Mouse (Mus musculus) heart, embryonic 11.5 days (tissue): ENCODE results near the gene Zkscan4. TPM values are rescaled to one million over a fixed set of nuclear protein-coding genes. Genes with fewer than 3 reads are reported as not detected.
"Not testable (repeated sequence)": the region's sequence is repeated elsewhere in the genome, so short reads cannot be mapped to it uniquely, and the experiment has no call there.

Experiments
- ATAC-seq: fragments of 200-750 bp; cut with Nextera tagmentation; replicated peaks from 2 replicates; pipeline ENCODE4 v1.8.0; 2017; ENCODE audit warnings: moderate library complexity; ENCODE audit not compliant: insufficient number of reproducible peaks, low FRiP score, low TSS enrichment
- H3K27ac ChIP-seq: fragments of 300-500 bp; sonication (generic); 2 replicates; pipeline ENCODE4 v1.5.1; 2014; ENCODE audit warnings: mild to moderate bottlenecking, low read depth, low read length
- H3K27me3 ChIP-seq: fragments of 300-500 bp; sonication (generic); 2 replicates; pipeline ENCODE4 v1.6.1; 2014; ENCODE audit warnings: mild to moderate bottlenecking, low read length, mixed read lengths; ENCODE audit not compliant: control insufficient read depth, insufficient read depth
- H3K36me3 ChIP-seq: fragments of 300-500 bp; sonication (generic); 2 replicates; pipeline ENCODE4 v1.6.1; 2014; ENCODE audit warnings: mild to moderate bottlenecking, low read length, moderate library complexity, mixed read lengths; ENCODE audit not compliant: control insufficient read depth, insufficient read depth
- H3K4me1 ChIP-seq: fragments of 300-500 bp; sonication (generic); 2 replicates; pipeline ENCODE4 v1.6.1; 2014; ENCODE audit warnings: low read length; ENCODE audit not compliant: control insufficient read depth, insufficient read depth
- H3K4me2 ChIP-seq: fragments of 300-500 bp; sonication (generic); 2 replicates; pipeline ENCODE4 v1.6.1; 2014; ENCODE audit warnings: mild to moderate bottlenecking, moderate library complexity
- H3K4me3 ChIP-seq: fragments of 300-500 bp; sonication (generic); 2 replicates; pipeline ENCODE4 v1.5.1; 2014; ENCODE audit warnings: low read depth, low read length
- H3K9ac ChIP-seq: fragments of 300-500 bp; sonication (generic); 2 replicates; pipeline ENCODE4 v1.6.1; 2014; ENCODE audit warnings: mild to moderate bottlenecking, low read depth, low read length, moderate library complexity
- H3K9me3 ChIP-seq: fragments of 300-500 bp; sonication (generic); replicated peaks from 2 replicates; pipeline ENCODE4 v1.6.1; 2016; ENCODE audit warnings: low read length; ENCODE audit not compliant: control insufficient read depth
- WGBS: fragments of 180-500 bp; shearing (Covaris S2); extraction: QIAGEN DNeasy Blood & Tissue Kit; methylation state at CpG from one replicate; pipeline ENCODE4 v1.1.7; 2014; ENCODE audit not compliant: insufficient replicate concordance; 5-methylcytosine and 5-hydroxymethylcytosine counted together
- microRNA counts: library from miRNA; unstranded; fragments of <30 nt; microRNA quantifications from one replicate; lab custom pipeline; 2015
- microRNA-seq: library from miRNA; unstranded; fragments of <30 nt; microRNA quantifications from one replicate; pipeline ENCODE4, GENCODE M21; 2016; ENCODE audit warnings: borderline number of aligned reads
- polyA plus RNA-seq: library from polyadenylated mRNA; unstranded; fragments of >200 nt; fragmentation: Nextera tagmentation; extraction: Ambion mirVana; gene quantifications from 2 replicates; pipeline ENCODE4 v1.2.1, GENCODE M21; 2014

Gene Zkscan4
- polyA plus RNA-seq, 1 experiment from 2014 or later, result 1.8 TPM

- Histone ChIP-seq H3K4me2 (no peak overlapping the region), H3K36me3 (no peaks in the 10 kb centered on the region), H3K9ac (no peak overlapping the region), H3K4me3 (no peak overlapping the region), H3K27me3 (no peaks in the 10 kb centered on the region), H3K9me3 (no peaks in the 10 kb centered on the region), H3K27ac (no peak overlapping the region), H3K4me1 (no peaks in the 10 kb centered on the region)
- WGBS, result 93% methylated on average over 5 of the region's 5 CpGs
- ATAC-seq, result no peak
Observed at GRCm38 (mm10) chr13:21492847-21493246, 14.1 kb downstream of the Zkscan4 start.

GRCm38 (mm10) chr13:21495080-21495479 lies 16.4 kb downstream of the Zkscan4 start, which contains the start of gene AK157302:
Gene AK157302 (plus strand): TSS chr13:21495223.
- no peaks in the 10 kb centered on the region for H3K27me3 ChIP-seq
- no peak within 1 kb of the TSS for H3K4me2 ChIP-seq
- WGBS, result 89% methylated on average over 21 of the region's 21 CpGs
- no peaks in the 10 kb centered on the region for H3K4me1 ChIP-seq
- H3K9me3 ChIP-seq, result no peaks in the 10 kb centered on the region
- H3K36me3 ChIP-seq, result no peaks in the 10 kb centered on the region
- ATAC-seq, result no peak
- H3K4me3 ChIP-seq, result no peak within 1 kb of the TSS
- H3K27ac ChIP-seq, result no peak within 1 kb of the TSS
- no peak within 1 kb of the TSS for H3K9ac ChIP-seq

GRCm38 (mm10) chr13:21501182-21501581 lies 22.5 kb downstream of the Zkscan4 start, which contains the start of gene Gm11273:
Gene Gm11273 (minus strand): TSS chr13:21501418.
- not testable (repeated sequence) for H3K4me2 ChIP-seq, H3K9me3 ChIP-seq, H3K27ac ChIP-seq, H3K4me1 ChIP-seq, ATAC-seq, H3K4me3 ChIP-seq, H3K36me3 ChIP-seq, H3K9ac ChIP-seq, H3K27me3 ChIP-seq
- 91% methylated on average over 17 of the region's 17 CpGs for WGBS

- Histone ChIP-seq H3K36me3 (no peaks in the 10 kb centered on the region), H3K9ac (no peak overlapping the region), H3K27ac (no peak overlapping the region), H3K4me2 (no peak overlapping the region), H3K27me3 (no peaks in the 10 kb centered on the region), H3K4me1 (no peaks in the 10 kb centered on the region), H3K4me3 (no peak overlapping the region), H3K9me3 (no peaks in the 10 kb centered on the region)
- WGBS, result 81% methylated on average over 5 of the region's 5 CpGs
- no peak for ATAC-seq
Observed at GRCm38 (mm10) chr13:21502296-21502695, 23.6 kb downstream of the Zkscan4 start.

GRCm38 (mm10) chr13:21506221-21506649 lies 27.5 kb downstream of the Zkscan4 start:
- Histone ChIP-seq H3K27ac (peak overlapping the region; percentile 86), H3K9ac (peak overlapping the region; percentile 82), H3K9me3 (no peaks in the 10 kb centered on the region), H3K4me1 (no peaks in the 10 kb centered on the region), H3K36me3 (no peaks in the 10 kb centered on the region), H3K27me3 (no peaks in the 10 kb centered on the region), H3K4me2 (peak overlapping the region; percentile 70), H3K4me3 (peak overlapping the region; percentile 70)
- WGBS, result under 1% methylated on average over 21 of the region's 21 CpGs
- peak; percentile 99 for ATAC-seq

- Histone ChIP-seq H3K36me3 (peaks cover 12% of the 10 kb centered on the region; the same call in 1 of the 2 replicates), H3K4me2 (peak overlapping the region; percentile 76), H3K4me3 (peak overlapping the region; percentile 94), H3K4me1 (peaks cover 4% of the 10 kb centered on the region), H3K27me3 (no peaks in the 10 kb centered on the region), H3K27ac (no peak overlapping the region), H3K9ac (no peak overlapping the region), H3K9me3 (no peaks in the 10 kb centered on the region)
- WGBS, result 48% methylated on average over 7 of the region's 7 CpGs
- no peak for ATAC-seq
Observed at GRCm38 (mm10) chr13:21530136-21530535, 51.4 kb downstream of the Zkscan4 start.

GRCm38 (mm10) chr13:21530781-21531201 lies 52.1 kb downstream of the Zkscan4 start, which contains the start of gene Zkscan8:
Gene Zkscan8 (minus strand): TSS chr13:21531120.
- Histone ChIP-seq H3K9ac (peak within 1 kb of the TSS; percentile 99), H3K9me3 (no peaks in the 10 kb centered on the region), H3K36me3 (peaks cover 10% of the 10 kb centered on the region; the same call in 1 of the 2 replicates), H3K27ac (peak within 1 kb of the TSS; percentile 94), H3K4me2 (peak within 1 kb of the TSS; percentile 76), H3K4me1 (peaks cover 4% of the 10 kb centered on the region), H3K4me3 (peak within 1 kb of the TSS; percentile 94), H3K27me3 (no peaks in the 10 kb centered on the region)
- WGBS, result 0% methylated on average over 39 of the region's 39 CpGs
- ATAC-seq, result peak; percentile 87

MicroRNAs encoded within 50 kb of the gene (microRNA counts, 519-probe panel; counts per million panel counts)
- 32.2 counts per million for microRNA mmu-miR-1896 (lab: Ali Mortazavi, UCI)

Small RNAs within 50 kb of the gene (microRNA-seq; reads per million reads assigned to microRNA genes)
- gene Mir1896, result not detected

Other genes starting within 250 kb of the Zkscan4 start
- gene Gpx5, start 186.2 kb upstream of the Zkscan4 start, polyA plus RNA-seq, result not detected in 2 replicates
- not detected in 2 replicates for gene Gpx6, start 166.8 kb upstream of the Zkscan4 start, polyA plus RNA-seq
- gene Olfr1367, start 132.0 kb upstream of the Zkscan4 start, polyA plus RNA-seq, result not detected in 2 replicates
- gene Zscan12, start 116.1 kb upstream of the Zkscan4 start, polyA plus RNA-seq, result 9.3 and 9.9 TPM in 2 replicates
- gene Zkscan3, start 76.2 kb upstream of the Zkscan4 start, polyA plus RNA-seq, result 69.5 and 71.3 TPM in 2 replicates
- gene Pgbd1, start 37.8 kb upstream of the Zkscan4 start, polyA plus RNA-seq, result 2.3 and 3.6 TPM in 2 replicates
- gene Zscan26, start 25.2 kb upstream of the Zkscan4 start, polyA plus RNA-seq, result 20.3 and 26.7 TPM in 2 replicates
- gene Nkapl, start 10.4 kb upstream of the Zkscan4 start, polyA plus RNA-seq, result 2.0 and 2.6 TPM in 2 replicates
- not detected in 2 replicates for gene Gm10065, start 534 bp downstream of the Zkscan4 start, polyA plus RNA-seq
- 0.14 and 0.46 TPM in 2 replicates for gene AK157302, start 16.3 kb downstream of the Zkscan4 start, polyA plus RNA-seq
- 7.4 and 8.5 TPM in 2 replicates for gene Gm11273, start 22.5 kb downstream of the Zkscan4 start, polyA plus RNA-seq
- 6.4 and 6.5 TPM in 2 replicates for gene Zkscan8, start 52.2 kb downstream of the Zkscan4 start, polyA plus RNA-seq
- gene Olfr1366, start 63.9 kb downstream of the Zkscan4 start, polyA plus RNA-seq, result 0.14 and 0.15 TPM in 2 replicates
- not detected in 2 replicates for gene Olfr1535, start 81.0 kb downstream of the Zkscan4 start, polyA plus RNA-seq
- not detected in 2 replicates for gene Olfr1364, start 102.9 kb downstream of the Zkscan4 start, polyA plus RNA-seq
- gene Olfr1362, start 135.1 kb downstream of the Zkscan4 start, polyA plus RNA-seq, result not detected in 2 replicates
- gene Olfr11, start 163.6 kb downstream of the Zkscan4 start, polyA plus RNA-seq, result not detected in 2 replicates
- gene Olfr1361, start 184.5 kb downstream of the Zkscan4 start, polyA plus RNA-seq, result not detected in 2 replicates
- not detected in 2 replicates for gene Olfr1360, start 198.5 kb downstream of the Zkscan4 start, polyA plus RNA-seq
- not detected in 2 replicates for gene Olfr1359, start 219.2 kb downstream of the Zkscan4 start, polyA plus RNA-seq
- not detected in 2 replicates for gene Hist1h2bl, start 237.2 kb downstream of the Zkscan4 start, polyA plus RNA-seq
- 6.5 and 8.4 TPM in 2 replicates for gene Hist1h2ai, start 237.5 kb downstream of the Zkscan4 start, polyA plus RNA-seq
- 4.4 TPM in 1 of 2 replicates, not detected in the other for gene Hist1h3h, start 238.8 kb downstream of the Zkscan4 start, polyA plus RNA-seq
- 1.4 and 1.6 TPM in 2 replicates for gene Hist1h2bm, start 243.1 kb downstream of the Zkscan4 start, polyA plus RNA-seq